Mouse (Mus musculus) lung, postnatal 0 days (tissue): ENCODE results near the gene Mnat1.

Experiments
- CTCF ChIP-seq: IDR thresholded peaks from 2 replicates; pipeline ENCODE4 v1.5.1; 2016; ENCODE audit warnings: antibody characterized with exemption, mild to moderate bottlenecking
- EP300 ChIP-seq: IDR thresholded peaks from 2 replicates; pipeline ENCODE4 v1.6.1; 2016; ENCODE audit warnings: antibody characterized with exemption, mild to moderate bottlenecking, control low read depth

GRCm38 (mm10) chr12:73269531-73269930 is 146.0 kb downstream of the Mnat1 start:
- TF ChIP-seq CTCF (no peak), EP300 (no peak)
